ENCODE assay signal across 23 mouse cellular contexts in genomic region chr2:38641761-38642160, GRCm38 (mm10).
"Had no signal": no experiment of that assay in that cellular context is flagged by ENCODE, and none has a peak within 500 bp of the region (broad histone marks: within the 10 kb centered on the region; RNA-seq: fewer than 3 reads in every experiment).

No protein-coding gene starts in this region.

- H3K9ac ChIP-seq: heart, embryonic 13.5 days; heart, embryonic 15.5 days; hindbrain, embryonic 13.5 days; hindbrain, embryonic 15.5 days; limb, embryonic 13.5 days; limb, embryonic 15.5 days; liver, embryonic 12.5 days; liver, embryonic 14.5 days had no signal

- H3K27me3 ChIP-seq: heart, embryonic 13.5 days; heart, embryonic 15.5 days; hindbrain, embryonic 13.5 days; hindbrain, embryonic 15.5 days; limb, embryonic 13.5 days; limb, embryonic 15.5 days; liver, embryonic 12.5 days had no signal

- ATAC-seq: hindbrain, postnatal 0 days; intestine, embryonic 16.5 days; liver, embryonic 12.5 days had no signal

- DNase-seq: gastrocnemius, postnatal 14 days; gastrocnemius, postnatal 36 days; heart, adult 18-20 months; heart, postnatal 14 days; heart, postnatal 36 days; kidney, adult 11 months; kidney, adult 8-10 months; kidney, postnatal 10 days; kidney, postnatal 25 days; kidney, postnatal 4 days; left cerebral cortex, postnatal 4 days had no signal

- H3K4me2 ChIP-seq: heart, embryonic 11.5 days; heart, embryonic 15.5 days; hindbrain, embryonic 13.5 days; hindbrain, embryonic 15.5 days; limb, embryonic 15.5 days had no signal

- H3K27ac ChIP-seq: heart, embryonic 13.5 days; heart, embryonic 15.5 days; hindbrain, embryonic 13.5 days; hindbrain, embryonic 15.5 days; hindbrain, postnatal 0 days; layer of hippocampus, adult 2 months; limb, embryonic 13.5 days; limb, embryonic 15.5 days; liver, embryonic 12.5 days; liver, embryonic 14.5 days had no signal

- H3K9me3 ChIP-seq: heart, embryonic 13.5 days; heart, embryonic 15.5 days; hindbrain, embryonic 13.5 days; hindbrain, embryonic 15.5 days; limb, embryonic 13.5 days; limb, embryonic 15.5 days; liver, embryonic 12.5 days had no signal

- H3K4me3 ChIP-seq: heart, embryonic 15.5 days; hindbrain, embryonic 13.5 days; hindbrain, embryonic 15.5 days; layer of hippocampus, adult 2 months had no signal
